Comparison of ENCODE assay signal across 9 mouse cellular contexts in the genomic region with DNA sequence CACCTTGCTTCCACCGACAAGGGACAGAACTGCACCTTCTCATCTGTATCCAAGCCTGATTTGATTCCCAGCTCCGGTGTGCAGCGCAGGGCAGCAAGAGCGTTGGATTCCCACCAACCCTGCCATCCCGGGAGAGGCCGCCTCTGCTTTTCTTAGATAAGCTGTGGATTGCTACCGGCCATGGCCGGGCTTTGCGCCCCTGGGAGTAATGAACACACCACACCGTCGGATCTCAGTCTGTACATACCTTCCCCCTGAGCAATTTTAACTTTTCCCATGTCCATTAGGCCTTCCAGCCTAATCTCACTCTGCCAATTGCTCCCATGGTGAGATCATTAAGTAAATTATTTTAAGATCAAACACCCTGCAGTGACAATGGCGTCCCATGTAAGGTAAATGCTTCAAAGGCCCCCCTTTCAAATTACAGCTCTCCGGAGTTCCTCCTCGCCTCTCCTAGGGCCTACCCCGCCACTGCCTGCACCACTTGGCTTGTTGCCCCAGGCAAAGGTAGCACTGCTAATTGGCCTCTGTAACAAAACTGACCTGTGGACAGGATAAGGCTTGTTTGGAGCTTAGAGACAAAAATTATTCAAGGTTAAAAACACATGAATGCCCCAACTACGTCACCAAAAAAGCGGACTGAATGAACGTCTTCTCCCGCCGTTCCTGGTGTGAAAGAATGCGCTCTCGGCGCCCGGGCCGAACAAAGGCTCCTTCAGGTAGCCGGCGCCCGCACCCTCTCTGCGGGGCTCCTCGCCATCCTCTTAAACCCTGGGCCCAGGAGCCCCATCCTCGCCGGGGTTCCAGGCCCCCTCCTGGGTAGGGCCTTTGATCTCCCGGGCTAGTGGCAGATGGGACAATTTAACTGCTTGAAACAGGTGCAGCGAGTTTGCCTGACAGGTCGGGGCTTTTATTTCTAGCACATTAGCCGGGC.
DNase-seq lines count a peak whose midpoint lies in the region; ATAC-seq lines count a peak whose summit lies in the region.
"Had no signal": no experiment of that assay in that cellular context is flagged by ENCODE, and none has a peak within 500 bp of the region (broad histone marks: within the 10 kb centered on the region; RNA-seq: fewer than 3 reads in every experiment).

No protein-coding gene starts in this region.

- peak; percentile 31 for DNase-seq in retina, postnatal 1 day
- DNase-seq in retina, embryonic 14.5 days (ENCODE audit: low spot score) = no peak
- DNase-seq in yolk sac, embryonic 10.5 days (ENCODE audit: low spot score) = peak; percentile 6
- no peak for DNase-seq in spleen, postnatal 10 days (ENCODE audit: low spot score in 2 of 2)
- DNase-seq in left cerebral cortex, postnatal 36 days (ENCODE audit: low spot score in 2 of 2) = no peak

- H3K4me2 ChIP-seq in hindbrain, embryonic 12.5 days (replicated peaks) = peak overlapping the region; percentile 54
- peak overlapping the region; percentile 62 for H3K4me2 ChIP-seq in limb, embryonic 13.5 days (replicated peaks)

- 2% methylated on average over 36 of the region's 36 CpGs for WGBS in hindbrain, embryonic 12.5 days
- 3% methylated on average over 36 of the region's 36 CpGs for WGBS in limb, embryonic 13.5 days

- H3K27ac ChIP-seq in hindbrain, embryonic 12.5 days = no peak overlapping the region
- no peak overlapping the region for H3K27ac ChIP-seq in limb, embryonic 13.5 days

- ATAC-seq in hindbrain, embryonic 12.5 days (ENCODE audit: low FRiP score) = peak; percentile 70; the same call in 1 of the 2 replicates
- peak; percentile 55; the same call in 1 of the 2 replicates for ATAC-seq in limb, embryonic 13.5 days (ENCODE audit: low FRiP score, low read depth)
- ATAC-seq in erythroblast, adult 5-6 weeks (replicated peaks; ENCODE audit: low FRiP score, poor library complexity, severe bottlenecking) = no peak
- ATAC-seq: Patski had no signal

- H3K36me3 ChIP-seq in hindbrain, embryonic 12.5 days = no peaks in the 10 kb centered on the region
- no peaks in the 10 kb centered on the region for H3K36me3 ChIP-seq in limb, embryonic 13.5 days

- peak overlapping the region; percentile 18; the same call in 1 of the 2 replicates for H3K9ac ChIP-seq in hindbrain, embryonic 12.5 days
- 0 out of 2 replicates have a peak overlapping the region, but pooled peaks have one; percentile 19 for H3K9ac ChIP-seq in limb, embryonic 13.5 days

- H3K4me3 ChIP-seq in hindbrain, embryonic 12.5 days = peak overlapping the region; percentile 27
- H3K4me3 ChIP-seq in limb, embryonic 13.5 days = peak overlapping the region; percentile 33

- intact Hi-C loops in left cerebral cortex, postnatal 36 days (cut with DNase I) = no loop called here

- H3K9me3 ChIP-seq in hindbrain, embryonic 12.5 days (replicated peaks) = no peaks in the 10 kb centered on the region
- no peaks in the 10 kb centered on the region for H3K9me3 ChIP-seq in limb, embryonic 13.5 days

- H3K27me3 ChIP-seq in hindbrain, embryonic 12.5 days = peaks cover 43% of the 10 kb centered on the region
- peaks cover 45% of the 10 kb centered on the region for H3K27me3 ChIP-seq in limb, embryonic 13.5 days
- H3K27me3 ChIP-seq: Patski had no signal

- peaks cover 15% of the 10 kb centered on the region for H3K4me1 ChIP-seq in hindbrain, embryonic 12.5 days
- H3K4me1 ChIP-seq in limb, embryonic 13.5 days = peaks cover 15% of the 10 kb centered on the region

Comparison
In these comparisons a context has a peak if more than half of its experiments do, and no peak if none do; other contexts are left out.
1. DNase-seq: peak in retina, postnatal 1 day (single experiment) and yolk sac, embryonic 10.5 days (single experiment); none in retina, embryonic 14.5 days (single experiment), spleen, postnatal 10 days (0 of 2) and left cerebral cortex, postnatal 36 days (0 of 2).